Mouse (Mus musculus): ENCODE measurements around the gene Rnf141. TPM values are rescaled to one million over a fixed set of nuclear protein-coding genes. Genes with fewer than 3 reads are reported as not detected.

Rnf141 gene
- polyA plus RNA-seq, 1 experiment from 2014 or later: 39.0 TPM

- no peak overlapping the region for H3K9ac ChIP-seq (ENCODE audit: low read depth, low read length)
- H3K27ac ChIP-seq (ENCODE audit: low read length): no peak overlapping the region
- no peaks in the 10 kb centered on the region for H3K9me3 ChIP-seq (ENCODE audit: control insufficient read depth, low read length)
- H3K36me3 ChIP-seq (ENCODE audit: control insufficient read depth, insufficient read depth, low read length): no peaks in the 10 kb centered on the region
- H3K4me1 ChIP-seq (ENCODE audit: control insufficient read depth, insufficient read depth, low read length): peaks cover 23% of the 10 kb centered on the region
- ATAC-seq: no peak
- no peaks in the 10 kb centered on the region for H3K27me3 ChIP-seq (replicated peaks; ENCODE audit: control insufficient read depth, insufficient read depth, low read length)
- H3K4me2 ChIP-seq (ENCODE audit: low read depth, low read length): no peak overlapping the region
- H3K4me3 ChIP-seq (ENCODE audit: low read length): no peak overlapping the region
- WGBS: 85% methylated on average over 8 of the region's 8 CpGs
Measured at GRCm38 (mm10) chr7:110779605-110780111, 64.6 kb downstream of the Rnf141 start.

GRCm38 (mm10) chr7:110778933-110779332 is 65.3 kb downstream of the Rnf141 start:
- H3K4me1 ChIP-seq (ENCODE audit: control insufficient read depth, insufficient read depth, low read length): peaks cover 27% of the 10 kb centered on the region
- 86% methylated on average over 7 of the region's 7 CpGs for WGBS
- ATAC-seq: no peak
- H3K36me3 ChIP-seq (ENCODE audit: control insufficient read depth, insufficient read depth, low read length): no peaks in the 10 kb centered on the region
- no peaks in the 10 kb centered on the region for H3K27me3 ChIP-seq (replicated peaks; ENCODE audit: control insufficient read depth, insufficient read depth, low read length)
- H3K4me2 ChIP-seq (ENCODE audit: low read depth, low read length): no peak overlapping the region
- no peak overlapping the region for H3K27ac ChIP-seq (ENCODE audit: low read length)
- H3K9me3 ChIP-seq (ENCODE audit: control insufficient read depth, low read length): no peaks in the 10 kb centered on the region
- H3K4me3 ChIP-seq (ENCODE audit: low read length): no peak overlapping the region
- H3K9ac ChIP-seq (ENCODE audit: low read depth, low read length): no peak overlapping the region

GRCm38 (mm10) chr7:110777146-110778001 is 66.9 kb downstream of the Rnf141 start:
- no peak overlapping the region for H3K4me3 ChIP-seq (ENCODE audit: low read length)
- H3K36me3 ChIP-seq (ENCODE audit: control insufficient read depth, insufficient read depth, low read length): no peaks in the 10 kb centered on the region
- H3K4me1 ChIP-seq (ENCODE audit: control insufficient read depth, insufficient read depth, low read length): peaks cover 29% of the 10 kb centered on the region
- no peak overlapping the region for H3K27ac ChIP-seq (ENCODE audit: low read length)
- 86% methylated on average over 18 of the region's 18 CpGs for WGBS
- H3K9me3 ChIP-seq (ENCODE audit: control insufficient read depth, low read length): no peaks in the 10 kb centered on the region
- no peaks in the 10 kb centered on the region for H3K27me3 ChIP-seq (replicated peaks; ENCODE audit: control insufficient read depth, insufficient read depth, low read length)
- ATAC-seq: no peak
- no peak overlapping the region for H3K9ac ChIP-seq (ENCODE audit: low read depth, low read length)
- H3K4me2 ChIP-seq (ENCODE audit: low read depth, low read length): no peak overlapping the region

GRCm38 (mm10) chr7:110774674-110775073 is 69.6 kb downstream of the Rnf141 start:
- Histone ChIP-seq H3K27ac (ENCODE audit: low read length) (no peak overlapping the region), H3K4me1 (ENCODE audit: control insufficient read depth, insufficient read depth, low read length) (peaks cover 19% of the 10 kb centered on the region), H3K27me3 (replicated peaks; ENCODE audit: control insufficient read depth, insufficient read depth, low read length) (no peaks in the 10 kb centered on the region), H3K4me2 (ENCODE audit: low read depth, low read length) (no peak overlapping the region), H3K9me3 (ENCODE audit: control insufficient read depth, low read length) (no peaks in the 10 kb centered on the region), H3K4me3 (ENCODE audit: low read length) (no peak overlapping the region), H3K9ac (ENCODE audit: low read depth, low read length) (no peak overlapping the region), H3K36me3 (ENCODE audit: control insufficient read depth, insufficient read depth, low read length) (no peaks in the 10 kb centered on the region)
- 78% methylated on average over 8 of the region's 8 CpGs for WGBS
- peak; percentile 57 for ATAC-seq

- Histone ChIP-seq H3K4me3 (ENCODE audit: low read length) (no peak overlapping the region), H3K4me1 (ENCODE audit: control insufficient read depth, insufficient read depth, low read length) (peaks cover 21% of the 10 kb centered on the region), H3K27me3 (replicated peaks; ENCODE audit: control insufficient read depth, insufficient read depth, low read length) (no peaks in the 10 kb centered on the region), H3K4me2 (ENCODE audit: low read depth, low read length) (peak overlapping the region; percentile 18; the same call in 1 of the 2 replicates), H3K9me3 (ENCODE audit: control insufficient read depth, low read length) (no peaks in the 10 kb centered on the region), H3K27ac (ENCODE audit: low read length) (peak overlapping the region; percentile 46), H3K36me3 (ENCODE audit: control insufficient read depth, insufficient read depth, low read length) (no peaks in the 10 kb centered on the region), H3K9ac (ENCODE audit: low read depth, low read length) (peak overlapping the region; percentile 49; the same call in 1 of the 2 replicates)
- no peak for ATAC-seq
- WGBS: 67% methylated on average over 1 of the region's 1 CpGs
Measured at GRCm38 (mm10) chr7:110774077-110774476, 70.2 kb downstream of the Rnf141 start.

GRCm38 (mm10) chr7:110773204-110774002 is 70.9 kb downstream of the Rnf141 start:
- no peaks in the 10 kb centered on the region for H3K27me3 ChIP-seq (replicated peaks; ENCODE audit: control insufficient read depth, insufficient read depth, low read length)
- peaks cover 25% of the 10 kb centered on the region for H3K4me1 ChIP-seq (ENCODE audit: control insufficient read depth, insufficient read depth, low read length)
- 41% methylated on average over 14 of the region's 14 CpGs for WGBS
- H3K4me3 ChIP-seq (ENCODE audit: low read length): peak overlapping the region; percentile 0; the same call in 1 of the 2 replicates
- H3K36me3 ChIP-seq (ENCODE audit: control insufficient read depth, insufficient read depth, low read length): no peaks in the 10 kb centered on the region
- H3K9ac ChIP-seq (ENCODE audit: low read depth, low read length): peak overlapping the region; percentile 49; the same call in 1 of the 2 replicates
- peak overlapping the region; percentile 46 for H3K27ac ChIP-seq (ENCODE audit: low read length)
- H3K4me2 ChIP-seq (ENCODE audit: low read depth, low read length): peak overlapping the region; percentile 18; the same call in 1 of the 2 replicates
- no peaks in the 10 kb centered on the region for H3K9me3 ChIP-seq (ENCODE audit: control insufficient read depth, low read length)
- ATAC-seq: peak; percentile 38; the same call in 1 of the 2 replicates

- no peak overlapping the region for H3K4me2 ChIP-seq (ENCODE audit: low read depth, low read length)
- no peak overlapping the region for H3K4me3 ChIP-seq (ENCODE audit: low read length)
- peaks cover 25% of the 10 kb centered on the region for H3K4me1 ChIP-seq (ENCODE audit: control insufficient read depth, insufficient read depth, low read length)
- H3K27ac ChIP-seq (ENCODE audit: low read length): no peak overlapping the region
- H3K27me3 ChIP-seq (replicated peaks; ENCODE audit: control insufficient read depth, insufficient read depth, low read length): no peaks in the 10 kb centered on the region
- H3K9ac ChIP-seq (ENCODE audit: low read depth, low read length): no peak overlapping the region
- H3K9me3 ChIP-seq (ENCODE audit: control insufficient read depth, low read length): no peaks in the 10 kb centered on the region
- no peak for ATAC-seq
- 79% methylated on average over 3 of the region's 3 CpGs for WGBS
- H3K36me3 ChIP-seq (ENCODE audit: control insufficient read depth, insufficient read depth, low read length): no peaks in the 10 kb centered on the region
Measured at GRCm38 (mm10) chr7:110772343-110772742, 71.9 kb downstream of the Rnf141 start.

- Histone ChIP-seq H3K9ac (ENCODE audit: low read depth, low read length) (no peak overlapping the region), H3K4me3 (ENCODE audit: low read length) (no peak overlapping the region), H3K9me3 (ENCODE audit: control insufficient read depth, low read length) (no peaks in the 10 kb centered on the region), H3K4me2 (ENCODE audit: low read depth, low read length) (no peak overlapping the region), H3K27me3 (replicated peaks; ENCODE audit: control insufficient read depth, insufficient read depth, low read length) (no peaks in the 10 kb centered on the region), H3K27ac (ENCODE audit: low read length) (no peak overlapping the region), H3K36me3 (ENCODE audit: control insufficient read depth, insufficient read depth, low read length) (no peaks in the 10 kb centered on the region), H3K4me1 (ENCODE audit: control insufficient read depth, insufficient read depth, low read length) (peaks cover 18% of the 10 kb centered on the region)
- ATAC-seq: no peak
- WGBS: 80% methylated on average over 4 of the region's 4 CpGs
Measured at GRCm38 (mm10) chr7:110770949-110771348, 73.3 kb downstream of the Rnf141 start.

- Histone ChIP-seq H3K4me1 (ENCODE audit: control insufficient read depth, insufficient read depth, low read length) (peaks cover 15% of the 10 kb centered on the region), H3K9me3 (ENCODE audit: control insufficient read depth, low read length) (no peaks in the 10 kb centered on the region), H3K9ac (ENCODE audit: low read depth, low read length) (peak overlapping the region; percentile 78), H3K4me2 (ENCODE audit: low read depth, low read length) (peak overlapping the region; percentile 93), H3K27me3 (replicated peaks; ENCODE audit: control insufficient read depth, insufficient read depth, low read length) (no peaks in the 10 kb centered on the region), H3K4me3 (ENCODE audit: low read length) (peak overlapping the region; percentile 60), H3K27ac (ENCODE audit: low read length) (no peak overlapping the region; the same call in none of the 2 replicates), H3K36me3 (ENCODE audit: control insufficient read depth, insufficient read depth, low read length) (no peaks in the 10 kb centered on the region)
- 56% methylated on average over 4 of the region's 4 CpGs for WGBS
- 0 out of 2 replicates have a peak, but pooled peaks have one; percentile 21 for ATAC-seq
Measured at GRCm38 (mm10) chr7:110769094-110769493, 75.2 kb downstream of the Rnf141 start.

Measured in intestine, embryonic 16.5 days (tissue).